Mouse (Mus musculus): ENCODE results near the gene Lrrc3. TPM values are rescaled to one million over a fixed set of nuclear protein-coding genes. Genes with fewer than 3 reads are reported as not detected.
"Not testable (repeated sequence)": the region's sequence is repeated elsewhere in the genome, so short reads cannot be mapped to it uniquely, and the experiment has no call there.

The Lrrc3 gene
- 1 to 10 TPM; 5.0 to 5.2 TPM for total RNA-seq (2021)

DNA sequence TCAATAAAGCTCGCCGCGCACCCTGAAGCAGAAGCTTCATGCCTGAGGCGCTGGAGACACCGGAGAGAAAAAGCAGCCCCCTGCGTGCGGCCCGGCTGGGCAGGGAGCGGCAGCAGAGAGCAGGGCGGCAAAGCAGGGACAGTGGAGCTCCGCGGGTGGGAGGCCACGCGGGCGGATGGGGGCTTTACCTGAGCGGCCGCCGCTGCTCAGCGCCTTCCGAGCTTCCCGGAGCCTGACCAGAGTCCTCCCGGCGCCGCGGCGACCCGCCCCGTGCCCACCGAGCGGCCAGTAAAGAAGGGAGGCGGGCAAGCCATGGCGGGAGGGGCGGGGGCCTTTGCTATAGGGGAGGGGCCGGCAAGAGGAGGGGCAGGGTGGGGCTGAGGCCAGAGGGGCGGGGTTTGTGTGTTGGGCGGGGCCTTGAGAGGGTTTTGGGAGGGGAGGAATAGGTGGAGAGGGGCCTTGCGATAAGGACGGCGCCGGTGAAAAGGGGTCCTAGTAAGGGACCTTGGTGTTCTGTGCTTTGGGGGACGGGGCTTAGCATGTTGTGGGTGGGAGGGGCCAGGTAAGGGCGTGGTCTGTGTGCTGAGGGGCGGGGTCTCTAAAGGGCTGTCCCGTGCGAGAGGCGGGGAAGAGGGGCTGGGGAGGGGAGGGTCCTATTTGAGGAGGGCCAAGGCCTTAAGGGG is at the start of gene Lrrc3:
Gene Lrrc3 (minus strand): TSS at position 326 of the 683 bp plus-strand sequence.
- DNase-seq (ENCODE audit: extremely low spot score in 1 of 2, low spot score in 1 of 2) = peak; percentile 22 to 54

DNA sequence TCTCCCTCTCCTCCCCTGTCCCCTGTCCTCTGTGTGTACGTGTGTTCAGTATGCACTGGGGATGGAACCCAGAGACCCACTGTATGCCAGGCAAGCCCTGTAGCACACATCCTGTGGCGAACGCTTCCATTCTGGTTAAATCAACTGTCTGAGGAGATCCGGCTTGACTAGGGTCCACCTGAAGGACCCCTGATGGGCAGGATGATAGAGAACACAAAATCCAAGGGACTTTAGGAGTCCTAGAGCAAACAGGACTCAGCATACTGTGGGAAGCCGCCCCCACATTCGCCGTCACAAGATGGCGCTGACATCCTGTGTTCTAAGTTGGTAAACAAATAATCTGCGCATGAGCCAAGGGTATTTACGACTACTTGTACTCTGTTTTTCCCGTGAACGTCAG is 48.1 kb upstream of the Lrrc3 start:
- DNase-seq (ENCODE audit: extremely low spot score in 1 of 2, low spot score in 1 of 2) = not testable (repeated sequence)

DNA sequence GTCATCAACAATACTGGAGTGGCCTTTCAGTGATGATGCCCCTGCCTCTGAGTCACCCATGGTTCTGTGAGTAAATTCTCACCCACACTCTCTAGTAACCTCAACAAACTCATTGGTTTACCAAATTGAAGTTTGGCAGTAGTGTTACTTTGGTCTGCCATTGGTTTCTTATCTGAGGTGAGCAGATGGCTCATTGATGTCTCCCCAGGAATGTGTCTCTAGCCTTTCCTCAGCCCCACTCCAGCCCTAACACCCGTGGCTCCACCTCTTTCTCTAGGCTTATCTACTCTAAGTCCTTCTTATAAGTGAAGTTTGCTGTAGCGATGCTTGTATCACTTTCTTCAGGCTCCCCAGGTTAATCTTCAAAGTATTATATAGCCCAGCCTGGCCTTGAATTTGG is 37.3 kb upstream of the Lrrc3 start:
- no peak for DNase-seq (ENCODE audit: extremely low spot score in 1 of 2, low spot score in 1 of 2)

DNA sequence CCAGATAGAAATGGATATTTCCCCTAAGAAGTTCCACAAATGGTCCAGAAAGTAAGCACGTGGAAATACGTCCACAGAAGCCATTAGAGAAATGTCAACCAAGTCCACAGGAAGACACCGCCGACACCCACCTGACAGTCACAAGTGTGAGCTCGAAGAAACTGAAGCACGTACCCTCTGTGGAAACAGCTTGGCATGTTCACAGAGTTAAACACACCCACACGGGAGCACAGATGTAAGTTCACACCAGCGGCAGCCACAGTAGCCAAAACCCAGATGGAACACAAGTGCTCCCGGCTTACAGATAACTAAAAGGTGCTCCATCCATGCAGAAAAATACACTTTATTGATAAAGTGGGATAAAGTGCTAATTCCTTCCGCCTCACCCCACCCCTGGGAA is 25.0 kb upstream of the Lrrc3 start:
- no peak for DNase-seq (ENCODE audit: extremely low spot score in 1 of 2, low spot score in 1 of 2)

DNA sequence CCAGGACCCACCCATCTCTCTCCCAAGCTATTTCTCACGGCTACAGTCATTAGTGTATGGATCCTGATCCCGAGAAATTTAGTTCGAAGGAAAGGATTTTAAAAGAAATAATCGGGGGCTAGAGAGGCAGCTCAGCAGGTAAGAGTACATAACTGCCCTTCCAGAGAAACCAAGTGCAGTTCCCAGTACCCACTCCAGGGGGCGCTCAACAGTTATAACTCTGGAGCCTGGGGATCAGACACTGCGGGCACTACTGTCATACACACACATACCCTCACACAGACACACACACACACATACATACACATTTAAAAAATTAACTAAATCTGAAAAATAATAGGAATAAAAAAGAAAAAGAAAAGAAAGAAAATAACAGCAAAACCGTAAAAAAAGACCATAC is 23.8 kb upstream of the Lrrc3 start:
- peak; percentile 50 to 78 for DNase-seq (ENCODE audit: extremely low spot score in 1 of 2, low spot score in 1 of 2)

DNA sequence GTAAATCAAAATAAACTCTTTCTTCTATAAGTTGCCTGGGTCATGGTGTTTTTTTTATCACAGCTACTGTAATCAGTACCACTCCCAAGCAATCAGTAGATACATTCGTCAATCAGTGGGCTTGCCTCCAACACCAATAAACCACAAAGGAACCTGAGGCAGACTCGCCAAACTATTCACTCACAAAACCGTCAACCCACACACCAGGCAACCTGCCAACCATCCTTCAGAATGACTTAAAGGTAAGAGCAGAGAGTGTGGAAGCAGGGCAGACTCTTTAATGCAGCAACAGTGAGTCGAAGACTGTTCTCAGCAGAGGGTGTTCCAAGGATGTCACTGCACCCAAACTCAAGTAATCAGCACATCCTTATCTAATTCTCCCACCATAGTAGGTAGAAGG is 20.3 kb upstream of the Lrrc3 start:
- DNase-seq (ENCODE audit: extremely low spot score in 1 of 2, low spot score in 1 of 2) = no peak

DNA sequence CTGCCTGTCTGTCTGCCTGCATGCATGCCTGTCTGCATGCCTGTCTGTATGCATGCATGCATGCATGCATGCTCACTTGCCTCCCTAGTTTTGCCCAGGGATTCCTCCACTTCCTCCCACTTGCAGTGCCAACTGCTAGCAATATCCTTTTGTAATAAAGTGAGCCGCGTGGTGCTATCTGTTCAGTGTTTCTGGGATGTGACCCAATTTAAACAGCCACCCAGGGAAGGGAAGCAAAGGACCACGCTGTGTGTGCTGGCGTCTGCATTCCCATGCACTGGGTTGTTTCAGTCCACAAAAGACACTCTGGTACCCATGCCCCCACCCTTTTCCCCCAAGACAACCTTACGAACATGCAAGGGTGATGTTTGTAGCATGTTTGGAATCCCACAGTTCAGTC is 18.7 kb upstream of the Lrrc3 start:
- no peak for DNase-seq (ENCODE audit: extremely low spot score in 1 of 2, low spot score in 1 of 2)

DNA sequence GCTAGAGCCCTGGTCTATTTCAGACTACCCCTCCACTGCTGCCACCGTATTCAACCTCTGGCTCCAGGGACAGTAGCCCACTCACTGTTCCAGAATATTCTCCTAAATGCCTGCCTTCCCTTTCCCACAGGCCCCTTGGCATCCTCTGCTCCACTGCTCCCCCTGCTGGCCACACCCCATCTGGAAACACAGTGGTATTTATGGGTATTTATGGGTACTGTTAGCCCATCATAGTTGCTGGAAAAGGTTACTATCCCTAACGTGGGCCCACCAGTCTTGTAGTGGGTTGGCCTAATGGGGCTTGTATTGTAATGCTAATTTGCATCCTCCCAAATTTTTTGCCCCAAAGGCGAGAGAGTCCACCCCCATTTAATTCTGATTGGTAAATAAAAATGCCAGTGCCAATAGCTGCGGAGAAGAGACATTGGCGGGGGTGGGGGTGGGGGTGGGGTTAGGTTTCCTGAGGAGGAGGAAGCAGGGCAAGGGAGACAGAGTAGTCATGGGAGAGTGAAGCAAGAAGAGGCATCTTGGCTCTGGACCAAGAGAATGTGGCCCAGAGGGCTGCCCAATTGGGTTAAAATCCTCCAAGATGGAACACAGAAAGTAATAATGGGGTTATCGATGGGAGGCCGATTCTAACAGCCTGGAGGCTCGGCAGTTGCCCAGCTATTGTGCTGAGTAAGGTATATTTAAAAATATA is 14.4 kb upstream of the Lrrc3 start:
- peak; percentile 31 to 77 for DNase-seq (ENCODE audit: extremely low spot score in 1 of 2, low spot score in 1 of 2)

DNA sequence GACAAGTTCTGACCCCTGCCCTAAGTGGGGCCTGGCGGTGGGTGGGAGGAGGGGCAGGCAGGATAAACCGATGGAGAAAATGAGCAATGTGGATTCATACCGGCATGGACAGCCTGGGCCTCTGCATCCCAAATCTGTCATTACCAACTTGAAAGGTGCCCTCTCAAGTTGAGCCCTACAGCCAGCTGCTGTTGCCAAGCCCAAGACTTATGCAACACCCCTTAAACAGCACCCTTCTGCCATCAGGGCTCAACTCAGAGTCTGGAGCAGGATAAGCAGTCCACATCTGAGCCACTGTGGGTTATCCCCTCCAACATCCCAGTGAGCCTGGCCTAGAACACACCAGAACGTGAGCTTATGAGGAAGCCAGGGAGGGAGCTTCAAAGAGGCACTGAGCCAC is 11.0 kb upstream of the Lrrc3 start:
- no peak for DNase-seq (ENCODE audit: extremely low spot score in 1 of 2, low spot score in 1 of 2)

DNA sequence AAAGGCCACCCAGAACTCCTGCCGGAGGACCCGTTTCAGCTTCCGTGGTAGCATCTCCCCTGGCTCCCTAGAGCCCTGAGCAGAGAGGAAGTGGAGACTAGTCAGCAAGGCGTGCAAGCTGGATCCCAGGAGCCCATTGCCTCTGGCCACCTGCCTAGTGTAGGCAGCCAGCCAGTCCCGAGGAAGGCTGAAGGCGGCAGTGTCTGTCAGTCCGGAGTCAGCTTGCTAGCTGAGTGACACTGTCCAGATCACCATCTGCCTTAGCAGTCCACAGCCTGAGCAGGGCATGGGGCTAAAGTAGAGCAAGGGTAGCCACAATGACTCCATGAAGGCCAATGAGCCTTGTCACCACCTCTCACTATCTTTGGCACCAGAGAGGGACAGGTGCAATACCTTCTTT is 10.3 kb upstream of the Lrrc3 start:
- no peak for DNase-seq (ENCODE audit: extremely low spot score in 1 of 2, low spot score in 1 of 2)

DNA sequence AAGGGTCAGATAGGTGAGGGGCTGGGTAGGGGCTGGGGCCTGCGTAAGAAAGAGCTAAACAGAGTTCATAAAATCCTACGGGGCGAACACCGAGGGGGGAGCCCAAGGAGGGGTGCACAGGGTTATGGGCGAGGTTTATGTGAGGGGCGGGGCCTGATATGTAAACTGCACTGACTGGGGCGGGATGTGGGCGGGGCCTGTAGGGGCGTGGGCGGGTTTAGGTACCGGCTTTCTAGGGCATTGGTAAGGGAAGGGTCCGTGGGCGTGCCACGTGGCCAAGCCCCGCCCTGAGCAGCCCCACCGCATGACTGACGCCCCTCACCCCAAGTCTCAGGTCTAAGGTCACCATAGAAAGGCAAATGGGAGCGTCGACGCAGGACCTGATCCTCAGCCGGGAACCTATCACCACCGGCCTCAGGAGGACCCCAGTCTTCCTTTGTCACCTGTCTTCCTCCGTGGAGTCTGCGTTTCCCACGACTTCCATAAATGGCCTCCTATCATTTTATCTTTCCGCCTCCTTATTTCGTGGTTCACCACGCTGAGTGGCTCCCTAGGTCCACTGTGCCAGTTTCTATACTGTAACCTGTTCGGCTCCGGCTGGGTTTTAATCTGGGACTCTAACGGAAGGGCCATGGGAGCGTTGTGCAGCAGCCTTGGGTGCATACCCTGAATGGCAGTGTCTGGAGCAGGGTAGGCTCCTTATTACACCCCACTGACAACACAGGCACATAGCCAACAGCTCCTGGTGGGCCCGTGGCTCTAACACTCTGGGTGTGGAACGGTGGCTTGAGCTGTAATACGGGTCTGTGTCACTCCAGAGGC is 769 bp upstream of the Lrrc3 start:
- peak; percentile 41 to 46 for DNase-seq (ENCODE audit: extremely low spot score in 1 of 2, low spot score in 1 of 2)

DNA sequence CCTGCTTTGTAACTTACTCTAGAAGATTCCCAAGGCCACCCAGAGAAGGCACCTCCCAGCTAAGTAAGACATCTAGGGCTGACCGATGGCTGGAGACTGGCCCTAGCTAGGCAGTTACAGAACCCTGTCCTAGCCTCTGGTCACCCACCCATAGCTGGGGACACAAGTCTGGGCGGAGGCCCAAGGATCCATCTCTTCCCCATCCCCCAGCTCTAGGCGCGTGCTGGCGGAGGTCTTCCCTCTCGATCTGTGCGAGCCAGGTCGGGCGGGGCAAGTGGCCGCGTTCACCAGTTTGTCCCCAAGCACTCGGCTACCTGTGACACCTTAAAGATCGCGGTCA is 495 bp downstream of the Lrrc3 start:
- peak in 1 of 2 experiments; percentile 12 for DNase-seq (ENCODE audit: extremely low spot score in 1 of 2, low spot score in 1 of 2)

DNA sequence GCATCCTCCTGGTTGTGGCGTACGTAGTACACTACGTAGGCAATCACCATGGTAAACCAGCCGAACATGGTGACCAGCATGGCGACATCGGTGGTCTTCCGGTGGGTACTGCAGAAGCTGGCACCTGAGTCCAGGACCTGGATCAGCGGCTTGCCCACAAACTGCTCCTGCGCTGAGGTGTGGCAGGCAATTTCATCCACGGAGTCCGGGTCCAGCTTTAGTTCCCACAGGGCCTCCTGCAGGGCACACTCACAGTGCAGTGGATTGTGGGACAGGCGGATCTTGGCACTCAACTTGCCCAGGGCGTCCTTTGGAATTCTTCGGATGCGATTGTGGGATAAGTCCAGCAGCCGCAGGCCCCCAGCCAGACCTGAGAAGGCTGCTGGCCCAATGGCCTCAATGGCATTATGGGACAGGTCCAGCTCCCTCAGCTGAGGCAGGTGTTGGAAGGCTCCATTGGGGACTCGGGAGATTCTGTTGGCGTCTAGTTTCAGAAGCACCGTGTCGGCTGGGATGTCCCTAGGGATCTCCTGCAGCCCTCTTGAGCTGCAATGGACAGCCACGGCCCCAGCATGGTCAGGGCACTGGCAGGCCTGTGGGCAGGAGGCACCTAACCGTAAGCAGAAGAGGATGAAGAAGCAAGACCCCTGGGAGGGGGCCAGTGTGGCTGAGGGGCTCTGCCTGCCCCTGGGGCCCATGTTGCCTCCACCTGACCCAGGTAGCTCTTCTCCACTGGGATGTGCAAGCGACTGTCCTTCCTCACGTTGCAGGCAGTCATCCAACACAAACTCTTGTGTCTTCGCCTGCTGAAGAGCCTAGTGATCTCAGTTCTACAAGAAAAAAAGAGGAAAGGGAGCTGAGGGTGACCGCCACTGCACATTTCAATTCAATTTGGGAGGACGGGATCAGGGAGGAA is 1.2 kb downstream of the Lrrc3 start:
- no peak for DNase-seq (ENCODE audit: extremely low spot score in 1 of 2, low spot score in 1 of 2)

DNA sequence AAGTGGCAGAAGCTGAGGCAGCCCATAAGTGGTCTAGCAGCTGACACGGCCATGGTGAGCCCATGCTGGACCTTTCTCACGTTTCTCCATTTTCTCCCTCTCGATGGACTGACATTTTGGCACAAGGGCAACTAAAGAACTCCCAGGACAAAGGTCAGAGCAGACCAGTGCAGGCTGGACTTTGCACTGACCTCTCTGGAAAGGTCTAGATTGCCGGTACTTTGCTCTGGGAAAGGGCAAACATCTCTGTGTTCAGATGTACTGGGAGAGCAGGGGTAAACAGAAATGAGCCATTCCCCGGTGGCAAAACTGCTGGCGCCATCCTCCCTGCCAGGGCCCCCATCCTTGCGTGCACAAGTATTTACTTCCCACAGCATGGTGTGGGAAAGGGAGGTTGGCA is 2.2 kb downstream of the Lrrc3 start:
- DNase-seq (ENCODE audit: extremely low spot score in 1 of 2, low spot score in 1 of 2) = no peak

DNA sequence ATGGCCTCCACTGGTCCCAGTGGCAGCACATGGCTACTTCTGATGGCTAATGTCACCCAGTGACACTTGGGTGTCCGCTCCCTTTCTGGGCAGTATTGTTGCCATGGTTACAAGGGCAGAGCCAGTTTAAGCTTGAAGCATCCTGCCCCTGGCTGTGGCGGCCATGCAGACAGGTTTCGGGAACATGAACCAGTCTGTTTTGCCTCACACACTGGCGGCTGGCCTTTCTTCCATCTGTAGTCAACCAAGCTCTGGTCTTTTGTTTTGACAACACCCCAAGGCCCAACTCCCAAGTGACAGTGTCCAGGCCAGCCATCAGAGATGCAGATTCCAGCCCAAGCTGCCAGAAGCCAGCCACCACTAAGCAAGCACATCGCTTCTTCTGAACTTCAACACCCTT is 6.8 kb downstream of the Lrrc3 start:
- DNase-seq (ENCODE audit: extremely low spot score in 1 of 2, low spot score in 1 of 2) = no peak

DNA sequence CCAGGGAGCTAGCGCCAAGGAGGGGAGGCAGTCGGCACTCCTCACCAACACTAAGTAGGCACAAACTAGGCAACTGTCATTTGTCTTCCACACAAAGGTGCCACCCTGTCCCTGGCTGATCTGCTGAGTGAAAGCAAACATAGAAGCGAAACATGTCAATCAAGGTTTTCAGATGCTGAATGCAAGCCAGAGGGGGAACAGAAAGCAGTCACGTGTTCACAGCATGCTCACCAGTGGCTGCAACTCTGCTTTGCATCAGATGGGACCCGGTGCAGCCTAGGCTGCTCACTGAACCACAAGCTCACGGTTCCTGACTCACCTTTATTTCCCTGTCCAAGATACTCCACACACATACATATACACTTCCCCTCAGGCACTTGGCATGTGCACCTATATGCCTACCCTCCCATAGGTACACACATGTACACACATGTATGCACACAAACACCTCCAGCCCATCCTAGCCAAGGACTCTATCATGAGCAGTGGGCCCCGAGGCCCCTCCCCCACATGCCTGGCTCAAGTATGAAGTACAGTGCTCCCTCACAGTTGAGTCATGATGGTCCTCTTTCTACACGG is 11.3 kb downstream of the Lrrc3 start:
- DNase-seq (ENCODE audit: extremely low spot score in 1 of 2, low spot score in 1 of 2) = no peak

DNA sequence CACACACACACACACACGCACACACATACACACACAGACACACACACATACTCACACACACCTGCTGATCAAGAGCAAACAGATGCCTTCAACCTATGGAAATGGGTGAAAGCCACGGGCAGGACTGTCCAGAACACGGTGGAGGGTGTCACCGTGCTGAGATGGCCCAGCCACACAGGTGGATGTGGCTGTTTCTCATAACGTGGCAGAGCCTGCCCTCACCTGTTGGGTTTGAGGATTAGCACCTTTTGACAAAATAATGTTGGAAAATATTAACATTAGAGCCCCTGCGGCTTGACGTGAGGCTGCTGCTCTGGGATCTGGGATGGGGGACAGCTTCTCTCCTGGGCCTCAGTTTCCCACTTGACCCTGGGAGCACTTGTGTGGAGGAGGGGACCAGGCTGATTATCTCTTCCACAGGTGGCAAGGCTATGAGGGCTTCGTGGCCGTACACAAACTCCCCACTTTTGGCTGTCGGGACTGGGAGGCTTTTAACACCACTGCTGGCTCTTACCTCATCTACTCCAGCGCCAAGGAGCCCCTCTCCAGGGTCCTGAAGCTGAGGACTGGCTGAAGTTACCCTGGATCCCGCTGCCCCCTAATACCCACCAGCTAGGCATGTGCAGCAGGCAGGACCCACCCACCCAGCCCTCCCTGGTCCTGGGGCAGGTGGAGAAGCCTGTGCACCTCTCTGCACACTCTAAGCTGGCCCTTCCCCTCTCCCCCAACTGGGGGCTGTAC is 16.2 kb downstream of the Lrrc3 start:
- DNase-seq (ENCODE audit: extremely low spot score in 1 of 2, low spot score in 1 of 2) = no peak

DNA sequence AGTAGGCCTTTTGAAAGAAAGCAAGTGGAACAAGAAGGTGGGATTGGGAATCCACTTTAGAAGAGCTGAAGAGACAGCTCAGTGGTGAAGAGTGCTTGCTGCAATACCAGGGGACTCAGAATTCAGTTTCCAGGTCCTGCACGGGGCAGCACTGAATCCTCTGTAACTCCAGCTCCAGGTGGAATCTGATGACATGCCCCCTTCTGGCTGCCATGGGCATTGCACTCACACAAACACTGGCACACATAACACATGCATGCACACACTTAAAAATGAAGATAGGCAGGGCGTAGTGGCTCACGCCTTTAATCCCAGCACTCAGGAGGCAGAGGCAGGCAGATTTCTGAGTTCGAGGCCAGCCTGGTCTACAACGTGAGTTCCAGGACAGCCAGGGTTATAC is 19.8 kb downstream of the Lrrc3 start:
- no peak for DNase-seq (ENCODE audit: extremely low spot score in 1 of 2, low spot score in 1 of 2)

DNA sequence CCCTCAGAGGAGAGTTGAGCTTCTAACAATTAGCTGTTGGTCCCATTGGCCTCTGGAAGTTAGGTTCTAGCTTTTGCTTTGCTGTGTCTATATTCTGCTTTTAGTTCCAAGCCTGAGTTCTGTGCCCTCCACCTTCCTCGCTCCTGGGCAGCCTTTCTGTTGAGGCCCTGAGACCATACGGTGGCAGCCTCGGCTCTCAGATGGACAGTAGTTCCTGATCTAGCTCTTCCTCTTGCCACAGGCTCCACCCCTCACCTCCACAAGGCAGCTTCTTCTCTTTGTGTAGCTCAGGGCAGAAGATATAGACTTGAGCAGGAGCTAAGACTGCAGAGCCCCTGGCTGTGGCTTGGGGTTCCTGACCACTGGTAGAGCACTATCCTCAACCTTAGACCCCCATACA is 22.0 kb downstream of the Lrrc3 start:
- no peak for DNase-seq (ENCODE audit: extremely low spot score in 1 of 2, low spot score in 1 of 2)

Data from layer of hippocampus, postnatal 25 days (tissue).